Mouse (Mus musculus) R1 (cell line): ENCODE measurements around the gene Ltc4s.

Experiments
- DNase-seq: peaks from one replicate; pipeline ENCODE4 v3.0.0-alpha.2; 2018; ENCODE audit warnings: low read depth, low spot score

Ltc4s gene

GRCm38 (mm10) chr11:50201590-50201989 lies 36.8 kb downstream of the Ltc4s start:
- DNase-seq, result no peak

- no peak for DNase-seq
Observed at GRCm38 (mm10) chr11:50200613-50201012, 37.8 kb downstream of the Ltc4s start.

GRCm38 (mm10) chr11:50198916-50199315 lies 39.5 kb downstream of the Ltc4s start:
- DNase-seq, result no peak

GRCm38 (mm10) chr11:50198219-50198846 lies 40.1 kb downstream of the Ltc4s start:
- no peak for DNase-seq

GRCm38 (mm10) chr11:50197500-50197899 lies 40.9 kb downstream of the Ltc4s start:
- DNase-seq, result no peak

GRCm38 (mm10) chr11:50194793-50195192 lies 43.6 kb downstream of the Ltc4s start:
- no peak for DNase-seq

DNA sequence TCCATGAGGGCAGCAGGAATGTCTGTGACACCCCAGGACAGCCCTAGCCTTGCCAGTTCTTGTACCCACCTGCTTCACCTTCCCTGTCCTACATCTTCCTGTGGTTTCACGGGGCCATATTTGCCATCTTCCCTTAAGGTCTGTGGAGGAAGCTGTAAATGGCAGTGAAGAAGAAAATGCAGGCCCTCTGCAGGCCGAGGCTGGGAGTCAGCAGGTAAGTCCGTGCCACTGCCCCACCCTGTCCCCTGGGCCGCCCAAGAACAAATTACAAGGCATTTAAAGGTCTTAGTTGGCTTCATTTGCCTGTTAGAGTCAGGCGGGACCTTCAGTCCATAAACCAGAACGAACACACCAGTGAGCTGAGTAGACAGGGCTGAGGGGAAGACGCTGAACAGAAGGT lies 44.3 kb downstream of the Ltc4s start:
- DNase-seq, result no peak

- DNase-seq, result no peak
Observed at GRCm38 (mm10) chr11:50192278-50192677, 46.1 kb downstream of the Ltc4s start.

DNA sequence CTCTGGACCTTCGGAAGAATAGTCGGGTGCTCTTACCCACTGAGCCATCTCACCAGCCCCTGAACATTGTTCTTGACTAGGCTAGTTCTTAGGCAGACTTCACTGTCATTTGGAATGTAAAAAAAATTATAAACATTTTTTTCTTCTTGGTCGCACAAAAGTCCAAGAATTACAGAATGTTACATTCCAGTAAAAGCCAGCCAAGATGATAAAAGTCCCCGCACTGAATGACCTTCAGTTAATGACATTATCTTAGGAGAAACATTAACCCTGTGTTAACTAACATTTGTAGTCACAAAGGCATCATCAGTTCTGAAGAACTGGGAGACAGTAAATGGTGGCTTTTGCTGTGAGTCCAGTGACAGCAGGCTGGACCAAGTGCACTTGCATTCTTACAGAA lies 48.1 kb downstream of the Ltc4s start:
- no peak for DNase-seq

- no peak for DNase-seq
Observed at GRCm38 (mm10) chr11:50188682-50189081, 49.7 kb downstream of the Ltc4s start.
